Mouse (Mus musculus) embryonic facial prominence, embryonic 15.5 days (tissue): ENCODE measurements around the gene Hcfc2. TPM values are rescaled to one million over a fixed set of nuclear protein-coding genes. Genes with fewer than 3 reads are reported as not detected.

Experiments used
- ATAC-seq: fragments of 200-750 bp; cut with Nextera tagmentation; 2 replicates; pipeline ENCODE4 v1.8.0; 2017; ENCODE audit warnings: low read depth, moderate TSS enrichment; ENCODE audit not compliant: insufficient number of reproducible peaks, low FRiP score, low TSS enrichment
- H3K27ac ChIP-seq: fragments of 300-500 bp; sonication (generic); replicated peaks from 2 replicates; pipeline ENCODE4 v1.5.1; 2015; ENCODE audit warnings: mild to moderate bottlenecking, inconsistent platforms
- H3K27me3 ChIP-seq: fragments of 300-500 bp; sonication (generic); 2 replicates; pipeline ENCODE4 v1.6.1; 2015; ENCODE audit warnings: inconsistent platforms
- H3K36me3 ChIP-seq: fragments of 300-500 bp; sonication (generic); 2 replicates; pipeline ENCODE4 v1.6.1; 2015; ENCODE audit warnings: mild to moderate bottlenecking, inconsistent platforms
- H3K4me1 ChIP-seq: fragments of 300-500 bp; sonication (generic); 2 replicates; pipeline ENCODE4 v1.6.1; 2015; ENCODE audit warnings: inconsistent platforms
- H3K4me2 ChIP-seq: fragments of 300-500 bp; sonication (generic); replicated peaks from 2 replicates; pipeline ENCODE4 v1.6.1; 2015; ENCODE audit warnings: mild to moderate bottlenecking, inconsistent platforms
- H3K4me3 ChIP-seq: fragments of 300-500 bp; sonication (generic); replicated peaks from 2 replicates; pipeline ENCODE4 v1.5.1; 2015; ENCODE audit warnings: mild to moderate bottlenecking, inconsistent platforms
- H3K9ac ChIP-seq: fragments of 300-500 bp; sonication (generic); 2 replicates; pipeline ENCODE4 v1.6.1; 2015; ENCODE audit warnings: inconsistent platforms
- H3K9me3 ChIP-seq: fragments of 300-500 bp; sonication (generic); replicated peaks from 2 replicates; pipeline ENCODE4 v1.6.1; 2016; ENCODE audit warnings: inconsistent platforms
- WGBS: fragments of 180-500 bp; shearing (Covaris S2); methylation state at CpG from one replicate; pipeline ENCODE4 v1.1.7; 2015; 5-methylcytosine and 5-hydroxymethylcytosine counted together
- polyA plus RNA-seq: library from polyadenylated mRNA; unstranded; fragments of >200 nt; fragmentation: Nextera tagmentation; extraction: Ambion mirVana; gene quantifications from 2 replicates; pipeline ENCODE4 v1.2.1, GENCODE M21; 2015

Gene Hcfc2
- polyA plus RNA-seq, 1 experiment from 2014 or later, result 46.6 TPM

- ATAC-seq, result no peak
- Histone ChIP-seq H3K4me3 (no peak overlapping the region), H3K27ac (no peak overlapping the region), H3K9me3 (no peaks in the 10 kb centered on the region), H3K36me3 (peaks cover 75% of the 10 kb centered on the region), H3K4me2 (no peak overlapping the region), H3K4me1 (peaks cover 27% of the 10 kb centered on the region), H3K9ac (no peak overlapping the region), H3K27me3 (no peaks in the 10 kb centered on the region)
- 67% methylated on average over 6 of the region's 6 CpGs for WGBS
Measured at GRCm38 (mm10) chr10:82758368-82758767, 62.4 kb downstream of the Hcfc2 start.

GRCm38 (mm10) chr10:82758878-82759277 is 62.9 kb downstream of the Hcfc2 start:
- Histone ChIP-seq H3K27me3 (no peaks in the 10 kb centered on the region), H3K4me2 (no peak overlapping the region), H3K4me3 (no peak overlapping the region), H3K27ac (no peak overlapping the region), H3K36me3 (peaks cover 70% of the 10 kb centered on the region), H3K9me3 (no peaks in the 10 kb centered on the region), H3K9ac (no peak overlapping the region), H3K4me1 (peaks cover 27% of the 10 kb centered on the region)
- ATAC-seq, result no peak
- WGBS, result 95% methylated on average over 3 of the region's 3 CpGs

- Histone ChIP-seq H3K4me2 (no peak overlapping the region), H3K4me3 (no peak overlapping the region), H3K9me3 (no peaks in the 10 kb centered on the region), H3K27me3 (no peaks in the 10 kb centered on the region), H3K9ac (no peak overlapping the region), H3K27ac (no peak overlapping the region), H3K36me3 (peaks cover 62% of the 10 kb centered on the region), H3K4me1 (peaks cover 27% of the 10 kb centered on the region)
- WGBS, result 81% methylated on average over 5 of the region's 5 CpGs
- no peak for ATAC-seq
Measured at GRCm38 (mm10) chr10:82759706-82760105, 63.7 kb downstream of the Hcfc2 start.

GRCm38 (mm10) chr10:82761037-82761811 is 65.3 kb downstream of the Hcfc2 start:
- ATAC-seq, result no peak
- Histone ChIP-seq H3K27ac (no peak overlapping the region), H3K27me3 (no peaks in the 10 kb centered on the region), H3K4me3 (no peak overlapping the region), H3K9me3 (no peaks in the 10 kb centered on the region), H3K4me1 (peaks cover 27% of the 10 kb centered on the region), H3K9ac (no peak overlapping the region), H3K4me2 (no peak overlapping the region), H3K36me3 (peaks cover 48% of the 10 kb centered on the region)
- WGBS, result 66% methylated on average over 9 of the region's 9 CpGs

GRCm38 (mm10) chr10:82762756-82763681 is 67.1 kb downstream of the Hcfc2 start:
- H3K9me3 ChIP-seq, result no peaks in the 10 kb centered on the region
- 0 out of 2 replicates have a peak, but pooled peaks have one; percentile 4 for ATAC-seq
- H3K4me3 ChIP-seq, result peak overlapping the region; percentile 84
- H3K27ac ChIP-seq, result peak overlapping the region; percentile 99
- no peaks in the 10 kb centered on the region for H3K27me3 ChIP-seq
- under 1% methylated on average over 48 of the region's 48 CpGs for WGBS
- H3K4me1 ChIP-seq, result peaks cover 27% of the 10 kb centered on the region
- peak overlapping the region; percentile 62 for H3K4me2 ChIP-seq
- H3K9ac ChIP-seq, result peak overlapping the region; percentile 98
- peaks cover 30% of the 10 kb centered on the region for H3K36me3 ChIP-seq

- under 1% methylated on average over 62 of the region's 68 CpGs for WGBS
- Histone ChIP-seq H3K9me3 (no peaks in the 10 kb centered on the region), H3K27me3 (no peaks in the 10 kb centered on the region), H3K9ac (peak within 1 kb of the TSS; percentile 98), H3K36me3 (peaks cover 20% of the 10 kb centered on the region), H3K27ac (peak within 1 kb of the TSS; percentile 99), H3K4me3 (peak within 1 kb of the TSS; percentile 84), H3K4me1 (peaks cover 27% of the 10 kb centered on the region), H3K4me2 (peak within 1 kb of the TSS; percentile 62)
- ATAC-seq, result peak; percentile 96
Measured at GRCm38 (mm10) chr10:82763840-82764631, 68.1 kb downstream of the Hcfc2 start, which contains the start of gene Nfyb. Gene Nfyb, minus strand, starts transcription at chr10:82764144.

GRCm38 (mm10) chr10:82768901-82769300 is 72.9 kb downstream of the Hcfc2 start:
- WGBS, result 28% methylated on average over 9 of the region's 9 CpGs
- Histone ChIP-seq H3K4me3 (no peak overlapping the region), H3K9ac (no peak overlapping the region), H3K27ac (no peak overlapping the region), H3K9me3 (no peaks in the 10 kb centered on the region), H3K36me3 (no peaks in the 10 kb centered on the region), H3K27me3 (no peaks in the 10 kb centered on the region), H3K4me1 (no peaks in the 10 kb centered on the region), H3K4me2 (no peak overlapping the region)
- no peak for ATAC-seq

- no peak overlapping the region for H3K9ac ChIP-seq
- no peaks in the 10 kb centered on the region for H3K9me3 ChIP-seq
- H3K27ac ChIP-seq, result no peak overlapping the region
- WGBS, result 90% methylated on average over 2 of the region's 2 CpGs
- ATAC-seq, result no peak
- H3K4me3 ChIP-seq, result no peak overlapping the region
- H3K4me2 ChIP-seq, result no peak overlapping the region
- no peaks in the 10 kb centered on the region for H3K27me3 ChIP-seq
- no peaks in the 10 kb centered on the region for H3K4me1 ChIP-seq
- H3K36me3 ChIP-seq, result no peaks in the 10 kb centered on the region
Measured at GRCm38 (mm10) chr10:82770713-82771112, 74.8 kb downstream of the Hcfc2 start.

- ATAC-seq, result no peak
- Histone ChIP-seq H3K9me3 (no peaks in the 10 kb centered on the region), H3K4me3 (no peak overlapping the region), H3K9ac (no peak overlapping the region), H3K27me3 (no peaks in the 10 kb centered on the region), H3K4me2 (no peak overlapping the region), H3K27ac (no peak overlapping the region), H3K36me3 (no peaks in the 10 kb centered on the region), H3K4me1 (no peaks in the 10 kb centered on the region)
- WGBS, result 60% methylated on average over 9 of the region's 9 CpGs
Measured at GRCm38 (mm10) chr10:82771595-82772170, 75.7 kb downstream of the Hcfc2 start.

- 91% methylated on average over 5 of the region's 5 CpGs for WGBS
- H3K4me2 ChIP-seq, result no peak overlapping the region
- H3K4me1 ChIP-seq, result peaks cover 4% of the 10 kb centered on the region; the same call in 1 of the 2 replicates
- H3K4me3 ChIP-seq, result no peak overlapping the region
- H3K9me3 ChIP-seq, result no peaks in the 10 kb centered on the region
- H3K27ac ChIP-seq, result no peak overlapping the region
- H3K27me3 ChIP-seq, result no peaks in the 10 kb centered on the region
- H3K36me3 ChIP-seq, result no peaks in the 10 kb centered on the region
- no peak for ATAC-seq
- no peak overlapping the region for H3K9ac ChIP-seq
Measured at GRCm38 (mm10) chr10:82774841-82775240, 78.9 kb downstream of the Hcfc2 start.
